Mouse (Mus musculus): Measurements from ENCODE around the gene Ikbke. TPM values are rescaled to one million over a fixed set of nuclear protein-coding genes. Genes with fewer than 3 reads are reported as not detected.

Gene Ikbke
- total and polyA plus RNA-seq, 3 experiments = 14.0 to 43.8 (median 29.5) TPM

DNA sequence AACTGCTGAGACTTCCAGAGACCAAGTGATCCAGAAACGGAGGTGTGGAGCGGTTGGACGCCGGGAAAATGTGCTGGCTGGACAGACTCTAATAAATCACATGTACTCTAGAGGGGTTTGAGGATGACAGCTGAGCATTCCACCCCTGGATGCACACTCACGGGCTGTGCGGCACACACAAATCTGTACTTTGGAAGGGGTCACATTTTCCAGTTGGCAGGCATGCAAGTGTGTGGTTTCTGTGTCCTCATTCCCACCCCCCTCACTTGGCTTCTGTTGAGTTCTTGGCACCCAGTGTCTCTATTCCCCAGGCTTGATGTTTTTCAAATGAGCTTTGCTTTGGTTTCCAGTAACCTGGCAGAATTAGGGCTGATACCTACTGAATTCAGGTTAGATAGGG is 20.4 kb upstream of the Ikbke start:
- Histone ChIP-seq H3K9me3 (replicated peaks; ENCODE audit: low read length) (no peaks in the 10 kb centered on the region), H3K9ac (ENCODE audit: insufficient read depth, low read depth) (no peak overlapping the region), H3K27ac (ENCODE audit: insufficient read depth, low read depth) (no peak overlapping the region), H3K27me3 (replicated peaks) (no peaks in the 10 kb centered on the region), H3K4me3 (replicated peaks in 1 of 3; ENCODE audit: low read depth in 2 of 3, low read length in 2 of 3, poor library complexity in 1 of 3) (no peak overlapping the region), H3K36me3 (replicated peaks in 1 of 2; ENCODE audit: control insufficient read depth in 1 of 2, insufficient read depth in 1 of 2, low read length in 1 of 2) (peaks cover 35 to 67% of the 10 kb centered on the region in 2 experiments), H3K79me2 (replicated peaks; ENCODE audit: control insufficient read depth, extremely low read depth, insufficient read depth, poor library complexity, severe bottlenecking) (no peaks in the 10 kb centered on the region), H3K4me2 (ENCODE audit: insufficient read depth, low read depth, poor library complexity, severe bottlenecking) (no peak overlapping the region), H3K4me1 (ENCODE audit: control insufficient read depth in 1 of 2, insufficient read depth in 2 of 2) (no peaks in the 10 kb centered on the region)
- TF ChIP-seq RCOR1 (conservative IDR thresholded peaks at IDR 0.05; ENCODE audit: low read depth, low read length) (no peak), ZMIZ1 (IDR thresholded peaks at IDR 0.05; ENCODE audit: low read depth, low read length) (no peak), GABPA (IDR thresholded peaks at IDR 0.05; ENCODE audit: insufficient replicate concordance, low read depth, low read length) (no peak), MAFK (IDR thresholded peaks at IDR 0.05; ENCODE audit: insufficient replicate concordance, low read length) (no peak), POLR2A (IDR thresholded peaks at IDR 0.05; ENCODE audit: low read depth, low read length) (no peak), NELFE (IDR thresholded peaks at IDR 0.05; ENCODE audit: low read depth, low read length) (no peak), CHD2 (IDR thresholded peaks at IDR 0.05; ENCODE audit: low read length) (no peak), CTCF (conservative IDR thresholded peaks at IDR 0.05 in 1 of 2, IDR thresholded peaks at IDR 0.05 in 1 of 2; ENCODE audit: low read depth in 2 of 2, low read length in 2 of 2) (no peak), JUND (conservative IDR thresholded peaks at IDR 0.05; ENCODE audit: low read depth, low read length) (no peak), E2F4 (IDR thresholded peaks at IDR 0.05; ENCODE audit: insufficient replicate concordance, low read depth, low read length) (no peak), ZNF384 (IDR thresholded peaks at IDR 0.05; ENCODE audit: low read depth, low read length) (no peak), RAD21 (IDR thresholded peaks at IDR 0.05; ENCODE audit: low read depth, low read length) (no peak), MAX (IDR thresholded peaks at IDR 0.05; ENCODE audit: low read length) (no peak), BHLHE40 (IDR thresholded peaks at IDR 0.05; ENCODE audit: low read depth, low read length) (no peak)
- dilution Hi-C loops (cut with MboI; ENCODE audit: extremely low pct_ligation_motif_present, extremely low pct_unique_long_range_greater_than_20kb, low sequenced_read_pairs) = no loop called here
- in situ Hi-C loops (cut with MboI; ENCODE audit: low pct_ligation_motif_present, low pct_unique_long_range_greater_than_20kb, low sequenced_read_pairs) = no loop called here
- DNase-seq (ENCODE audit: extremely low read depth) = no peak

DNA sequence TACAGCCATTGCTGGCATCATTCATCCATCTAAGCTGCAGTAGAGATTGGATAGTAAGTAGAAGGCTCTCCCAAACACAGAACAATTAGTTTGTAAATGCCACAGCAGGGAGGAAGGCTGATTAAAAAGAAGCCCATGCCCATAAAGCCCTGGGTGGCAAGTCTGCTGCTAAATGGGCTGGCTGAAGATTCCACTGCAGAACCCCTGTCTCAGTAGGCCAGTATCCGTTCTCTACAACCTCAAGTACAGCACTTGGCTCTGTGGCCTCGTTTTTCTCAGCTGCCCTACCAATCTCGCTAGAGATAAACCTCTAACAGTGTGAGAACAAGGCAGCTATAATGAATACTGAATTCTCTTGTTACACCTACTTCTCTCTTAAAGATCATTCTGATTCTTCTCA is 19.8 kb upstream of the Ikbke start:
- no peak overlapping the region for H3K4me2 ChIP-seq (ENCODE audit: insufficient read depth, low read depth, poor library complexity, severe bottlenecking)
- dilution Hi-C loops (cut with MboI; ENCODE audit: extremely low pct_ligation_motif_present, extremely low pct_unique_long_range_greater_than_20kb, low sequenced_read_pairs) = no loop called here
- no peak for DNase-seq (ENCODE audit: extremely low read depth)
- H3K9me3 ChIP-seq (replicated peaks; ENCODE audit: low read length) = no peaks in the 10 kb centered on the region
- no peak overlapping the region for H3K27ac ChIP-seq (ENCODE audit: insufficient read depth, low read depth)
- in situ Hi-C loops (cut with MboI; ENCODE audit: low pct_ligation_motif_present, low pct_unique_long_range_greater_than_20kb, low sequenced_read_pairs) = no loop called here
- H3K4me1 ChIP-seq (ENCODE audit: control insufficient read depth in 1 of 2, insufficient read depth in 2 of 2) = no peaks in the 10 kb centered on the region
- H3K36me3 ChIP-seq (replicated peaks in 1 of 2; ENCODE audit: control insufficient read depth in 1 of 2, insufficient read depth in 1 of 2, low read length in 1 of 2) = peaks cover 36 to 73% of the 10 kb centered on the region in 2 experiments
- H3K4me3 ChIP-seq (replicated peaks in 1 of 3; ENCODE audit: low read depth in 2 of 3, low read length in 2 of 3, poor library complexity in 1 of 3) = no peak overlapping the region
- no peak for TF ChIP-seq USF1 (IDR thresholded peaks at IDR 0.05; ENCODE audit: low read depth, low read length)
- no peak for TF ChIP-seq JUN (IDR thresholded peaks at IDR 0.05; ENCODE audit: insufficient read depth, low read depth, low read length)
- no peak overlapping the region for H3K9ac ChIP-seq (ENCODE audit: insufficient read depth, low read depth)
- H3K79me2 ChIP-seq (replicated peaks; ENCODE audit: control insufficient read depth, extremely low read depth, insufficient read depth, poor library complexity, severe bottlenecking) = no peaks in the 10 kb centered on the region
- H3K27me3 ChIP-seq (replicated peaks) = no peaks in the 10 kb centered on the region

DNA sequence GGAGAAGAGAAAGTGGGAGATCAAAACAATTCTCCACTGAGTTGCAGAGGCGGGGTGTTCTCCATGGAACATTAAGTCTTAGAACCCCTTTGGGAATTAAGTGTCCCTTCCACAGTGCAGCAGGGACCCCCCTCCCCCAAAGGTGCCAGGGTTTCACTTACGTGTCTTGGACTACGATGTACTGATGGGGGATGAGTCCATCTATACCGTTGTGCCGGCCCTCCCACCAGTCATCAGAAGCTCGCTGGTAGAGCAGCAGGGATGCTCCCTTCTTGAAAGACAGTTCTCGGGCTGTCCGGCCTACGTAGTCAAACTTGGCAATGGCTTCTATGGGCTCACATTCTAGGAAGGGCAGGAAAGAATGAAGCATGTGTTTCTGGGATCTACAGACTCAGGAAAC is 18.8 kb upstream of the Ikbke start:
- H3K79me2 ChIP-seq (replicated peaks; ENCODE audit: control insufficient read depth, extremely low read depth, insufficient read depth, poor library complexity, severe bottlenecking) = no peaks in the 10 kb centered on the region
- H3K9ac ChIP-seq (ENCODE audit: insufficient read depth, low read depth) = no peak overlapping the region
- H3K4me2 ChIP-seq (ENCODE audit: insufficient read depth, low read depth, poor library complexity, severe bottlenecking) = no peak overlapping the region
- TF ChIP-seq CHD1 (IDR thresholded peaks at IDR 0.05; ENCODE audit: low read depth, low read length) (no peak), ZMIZ1 (IDR thresholded peaks at IDR 0.05; ENCODE audit: low read depth, low read length) (no peak), ZKSCAN1 (IDR thresholded peaks at IDR 0.05; ENCODE audit: borderline replicate concordance, low read depth, low read length) (no peak), USF2 (conservative IDR thresholded peaks at IDR 0.05; ENCODE audit: low read depth, low read length) (no peak), EP300 (IDR thresholded peaks at IDR 0.05; ENCODE audit: low read length) (no peak), MYC (IDR thresholded peaks at IDR 0.05; ENCODE audit: low read depth, low read length) (no peak), POLR2A (IDR thresholded peaks at IDR 0.05; ENCODE audit: low read depth, low read length) (no peak), RCOR1 (conservative IDR thresholded peaks at IDR 0.05; ENCODE audit: low read depth, low read length) (no peak), UBTF (IDR thresholded peaks at IDR 0.05; ENCODE audit: low read depth, low read length) (no peak), KAT2A (IDR thresholded peaks at IDR 0.05; ENCODE audit: insufficient replicate concordance, low read length) (no peak), POLR2AphosphoS2 (IDR thresholded peaks at IDR 0.05; ENCODE audit: low read depth, low read length) (no peak)
- no peak for DNase-seq (ENCODE audit: extremely low read depth)
- no peak overlapping the region for H3K27ac ChIP-seq (ENCODE audit: insufficient read depth, low read depth)
- no peaks in the 10 kb centered on the region for H3K4me1 ChIP-seq (ENCODE audit: control insufficient read depth in 1 of 2, insufficient read depth in 2 of 2)
- no peaks in the 10 kb centered on the region for H3K27me3 ChIP-seq (replicated peaks)
- H3K9me3 ChIP-seq (replicated peaks; ENCODE audit: low read length) = no peaks in the 10 kb centered on the region
- in situ Hi-C loops (cut with MboI; ENCODE audit: low pct_ligation_motif_present, low pct_unique_long_range_greater_than_20kb, low sequenced_read_pairs) (no loop called here), dilution Hi-C loops (cut with MboI; ENCODE audit: extremely low pct_ligation_motif_present, extremely low pct_unique_long_range_greater_than_20kb, low sequenced_read_pairs) (no loop called here)
- H3K4me3 ChIP-seq (replicated peaks in 1 of 3; ENCODE audit: low read depth in 2 of 3, low read length in 2 of 3, poor library complexity in 1 of 3) = no peak overlapping the region
- H3K36me3 ChIP-seq (replicated peaks in 1 of 2; ENCODE audit: control insufficient read depth in 1 of 2, insufficient read depth in 1 of 2, low read length in 1 of 2) = peaks cover 41 to 81% of the 10 kb centered on the region in 2 experiments
